17 mouse cellular contexts compared by ENCODE assay signal in the genomic region with DNA sequence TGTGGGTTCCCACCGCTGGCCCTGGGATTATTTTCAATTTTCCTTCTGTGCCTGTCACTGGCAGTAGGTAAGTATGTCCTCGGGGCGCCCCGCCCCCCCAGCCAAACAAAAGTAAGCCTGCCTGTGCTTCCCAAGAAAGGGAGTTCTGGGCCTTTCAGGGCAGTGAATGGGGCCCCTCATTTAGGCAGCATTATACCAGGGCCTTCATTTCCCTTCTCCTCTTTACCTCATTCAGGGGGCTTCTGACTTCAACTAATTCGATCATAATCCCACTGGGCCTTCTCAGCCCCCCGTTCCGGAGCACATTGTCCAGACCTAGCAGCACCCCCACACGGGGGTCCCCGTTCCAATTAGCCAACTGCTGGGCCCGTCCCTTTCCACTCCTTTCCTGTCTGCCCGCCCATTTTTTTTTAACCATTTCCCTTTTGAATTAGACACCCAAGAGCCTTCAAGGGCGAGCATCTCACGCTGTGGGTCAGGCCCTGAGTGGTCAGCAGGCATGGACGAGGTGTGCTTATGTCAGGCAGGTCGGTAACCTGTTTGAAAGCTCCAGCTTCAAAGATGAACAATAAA.
DNase-seq lines count a peak whose midpoint lies in the region; ATAC-seq and TF ChIP-seq lines count a peak whose summit lies in the region.
"Had no signal": no experiment of that assay in that cellular context is flagged by ENCODE, and none has a peak within 500 bp of the region (broad histone marks: within the 10 kb centered on the region; RNA-seq: fewer than 3 reads in every experiment).

No protein-coding gene starts in this region.

- peaks cover 58% of the 10 kb centered on the region for H3K27me3 ChIP-seq in hindbrain, embryonic 12.5 days
- peaks cover 31% of the 10 kb centered on the region for H3K27me3 ChIP-seq in hindbrain, embryonic 14.5 days (ENCODE audit: control insufficient read depth, insufficient read depth, low read length)
- H3K27me3 ChIP-seq in forebrain, embryonic 11.5 days (ENCODE audit: control insufficient read depth, insufficient read depth, low read length) = no peaks in the 10 kb centered on the region
- H3K27me3 ChIP-seq in limb, embryonic 12.5 days = no peaks in the 10 kb centered on the region

- H3K4me1 ChIP-seq in hindbrain, embryonic 12.5 days = peaks cover 35% of the 10 kb centered on the region
- peaks cover 10% of the 10 kb centered on the region; the same call in 1 of the 2 replicates for H3K4me1 ChIP-seq in hindbrain, embryonic 14.5 days (replicated peaks; ENCODE audit: control insufficient read depth, insufficient read depth, low read length)
- peaks cover 51% of the 10 kb centered on the region for H3K4me1 ChIP-seq in forebrain, embryonic 11.5 days (replicated peaks; ENCODE audit: control insufficient read depth, insufficient read depth, low read length)
- peaks cover 75% of the 10 kb centered on the region for H3K4me1 ChIP-seq in limb, embryonic 12.5 days (replicated peaks)

- ATAC-seq in hindbrain, embryonic 12.5 days (ENCODE audit: low FRiP score) = no peak
- ATAC-seq in hindbrain, embryonic 14.5 days (ENCODE audit: low FRiP score) = no peak
- peak; percentile 79 for ATAC-seq in forebrain, embryonic 11.5 days (replicated peaks; ENCODE audit: low FRiP score)
- ATAC-seq in limb, embryonic 12.5 days (ENCODE audit: insufficient number of reproducible peaks, insufficient read depth, low FRiP score, low TSS enrichment, low read depth) = no peak

- no peak for TF ChIP-seq POLR2A in brain, embryonic 14.5 days (IDR thresholded peaks at IDR 0.05; ENCODE audit: borderline replicate concordance, extremely low read depth, insufficient read depth, insufficient read length, poor library complexity, severe bottlenecking)

- H3K27ac ChIP-seq in hindbrain, embryonic 12.5 days = 0 out of 2 replicates have a peak overlapping the region, but pooled peaks have one; percentile 44
- no peak overlapping the region for H3K27ac ChIP-seq in hindbrain, embryonic 14.5 days
- peak overlapping the region; percentile 76; the same call in 1 of the 2 replicates for H3K27ac ChIP-seq in forebrain, embryonic 11.5 days (ENCODE audit: low read depth, low read length)
- peak overlapping the region; percentile 31; the same call in 1 of the 2 replicates for H3K27ac ChIP-seq in limb, embryonic 12.5 days
- H3K27ac ChIP-seq: liver, embryonic 13.5 days; macrophage had no signal

- H3K4me3 ChIP-seq in hindbrain, embryonic 12.5 days = no peak overlapping the region
- H3K4me3 ChIP-seq in hindbrain, embryonic 14.5 days (replicated peaks; ENCODE audit: low read length) = no peak overlapping the region
- no peak overlapping the region for H3K4me3 ChIP-seq in forebrain, embryonic 11.5 days (ENCODE audit: low read depth, low read length)
- no peak overlapping the region for H3K4me3 ChIP-seq in limb, embryonic 12.5 days (replicated peaks)
- H3K4me3 ChIP-seq: liver, embryonic 13.5 days had no signal

- no peaks in the 10 kb centered on the region for H3K36me3 ChIP-seq in hindbrain, embryonic 12.5 days
- no peaks in the 10 kb centered on the region for H3K36me3 ChIP-seq in hindbrain, embryonic 14.5 days (replicated peaks; ENCODE audit: control insufficient read depth, insufficient read depth)
- H3K36me3 ChIP-seq in forebrain, embryonic 11.5 days (ENCODE audit: control insufficient read depth, insufficient read depth, low read length) = no peaks in the 10 kb centered on the region
- no peaks in the 10 kb centered on the region for H3K36me3 ChIP-seq in limb, embryonic 12.5 days
- H3K36me3 ChIP-seq: liver, embryonic 13.5 days had no signal

- intact Hi-C loops in gastrocnemius, postnatal 36 days (cut with DNase I) = no loop called here

- no peak overlapping the region for H3K4me2 ChIP-seq in hindbrain, embryonic 12.5 days (replicated peaks)
- H3K4me2 ChIP-seq in hindbrain, embryonic 14.5 days (replicated peaks) = no peak overlapping the region
- H3K4me2 ChIP-seq in forebrain, embryonic 11.5 days (ENCODE audit: low read depth, low read length, severe bottlenecking) = peak overlapping the region; percentile 24; the same call in 1 of the 2 replicates
- no peak overlapping the region; the same call in 1 of the 2 replicates for H3K4me2 ChIP-seq in limb, embryonic 12.5 days
- H3K4me2 ChIP-seq: liver, embryonic 13.5 days; lung, embryonic 14.5 days had no signal

- DNase-seq in hindbrain, embryonic 14.5 days (ENCODE audit: low spot score) = no peak
- peak; percentile 87 for DNase-seq in brain, embryonic 14.5 days (ENCODE audit: low read depth)
- peak; percentile 90 for DNase-seq in forebrain, embryonic 11.5 days (ENCODE audit: low spot score)
- DNase-seq in cerebellum, postnatal 36 days = no peak
- DNase-seq in lung, postnatal 4 days = no peak
- no peak for DNase-seq in gastrocnemius, postnatal 36 days
- DNase-seq: adrenal gland, postnatal 36 days; B cell, adult 2 months; cerebellum, adult 2 months; heart, adult 11 months; liver, embryonic 13.5 days; lung, embryonic 14.5 days; right cerebral cortex, adult 18-20 months; spleen, adult 18-20 months had no signal

- no peak for TF ChIP-seq CTCF in brain, embryonic 14.5 days (IDR thresholded peaks at IDR 0.05; ENCODE audit: borderline replicate concordance, extremely low read depth, insufficient read depth, insufficient read length)

- H3K9ac ChIP-seq in hindbrain, embryonic 12.5 days = no peak overlapping the region
- H3K9ac ChIP-seq in hindbrain, embryonic 14.5 days = no peak overlapping the region
- H3K9ac ChIP-seq in forebrain, embryonic 11.5 days (ENCODE audit: low read length) = 0 out of 2 replicates have a peak overlapping the region, but pooled peaks have one; percentile 27
- H3K9ac ChIP-seq in limb, embryonic 12.5 days (replicated peaks) = no peak overlapping the region
- H3K9ac ChIP-seq: liver, embryonic 13.5 days; lung, embryonic 14.5 days had no signal

- H3K9me3 ChIP-seq in hindbrain, embryonic 12.5 days (replicated peaks) = no peaks in the 10 kb centered on the region
- H3K9me3 ChIP-seq in hindbrain, embryonic 14.5 days (ENCODE audit: control insufficient read depth, low read length) = no peaks in the 10 kb centered on the region
- H3K9me3 ChIP-seq in forebrain, embryonic 11.5 days (ENCODE audit: control insufficient read depth, low read length) = no peaks in the 10 kb centered on the region
- no peaks in the 10 kb centered on the region for H3K9me3 ChIP-seq in limb, embryonic 12.5 days
- H3K9me3 ChIP-seq: liver, embryonic 13.5 days had no signal

- 43% methylated on average over 15 of the region's 15 CpGs for WGBS in hindbrain, embryonic 12.5 days
- WGBS in hindbrain, embryonic 14.5 days = 35% methylated on average over 15 of the region's 15 CpGs
- WGBS in forebrain, embryonic 11.5 days = 4% methylated on average over 15 of the region's 15 CpGs
- WGBS in limb, embryonic 12.5 days = 43% methylated on average over 15 of the region's 15 CpGs

Comparison
In these comparisons a context has a peak if more than half of its experiments do, and no peak if none do; other contexts are left out.
1. DNase-seq: peak in brain, embryonic 14.5 days (single experiment) and forebrain, embryonic 11.5 days (single experiment); none in hindbrain, embryonic 14.5 days (single experiment), cerebellum, postnatal 36 days (0 of 2), lung, postnatal 4 days (0 of 2) and gastrocnemius, postnatal 36 days (0 of 2).